Mouse (Mus musculus) neural tube, embryonic 11.5 days (tissue): ENCODE data around the gene Mvb12a. TPM values are rescaled to one million over a fixed set of nuclear protein-coding genes. Genes with fewer than 3 reads are reported as not detected.

Source experiments
- ATAC-seq: fragments of 200-750 bp; cut with Nextera tagmentation; 2 replicates; pipeline ENCODE4 v1.8.0; 2017; ENCODE audit warnings: moderate number of reproducible peaks, mild to moderate bottlenecking, moderate TSS enrichment, moderate library complexity; ENCODE audit not compliant: insufficient read depth, low FRiP score, low TSS enrichment
- DNase-seq: peaks from one replicate; pipeline ENCODE4 v3.0.0-alpha.2; 2015; ENCODE audit warnings: low spot score
- H3K27ac ChIP-seq: fragments of 300-500 bp; sonication (generic); 2 replicates; pipeline ENCODE4 v1.5.1; 2014; ENCODE audit warnings: low read depth, mild to moderate bottlenecking, low read length
- H3K27me3 ChIP-seq: fragments of 300-500 bp; sonication (generic); 2 replicates; pipeline ENCODE4 v1.6.1; 2014; ENCODE audit warnings: mild to moderate bottlenecking, low read length, mixed read lengths; ENCODE audit not compliant: control insufficient read depth, insufficient read depth
- H3K36me3 ChIP-seq: fragments of 300-500 bp; sonication (generic); 2 replicates; pipeline ENCODE4 v1.6.1; 2014; ENCODE audit warnings: mild to moderate bottlenecking, low read length, moderate library complexity, mixed read lengths; ENCODE audit not compliant: control insufficient read depth, insufficient read depth
- H3K4me1 ChIP-seq: fragments of 300-500 bp; sonication (generic); 2 replicates; pipeline ENCODE4 v1.6.1; 2014; ENCODE audit warnings: low read length, mixed read lengths; ENCODE audit not compliant: control insufficient read depth, insufficient read depth
- H3K4me2 ChIP-seq: fragments of 300-500 bp; sonication (generic); 2 replicates; pipeline ENCODE4 v1.6.1; 2014; ENCODE audit warnings: low read depth, mild to moderate bottlenecking, moderate library complexity
- H3K4me3 ChIP-seq: fragments of 300-500 bp; sonication (generic); 2 replicates; pipeline ENCODE4 v1.5.1; 2014; ENCODE audit warnings: low read depth, low read length
- H3K9ac ChIP-seq: fragments of 300-500 bp; sonication (generic); 2 replicates; pipeline ENCODE4 v1.6.1; 2014; ENCODE audit warnings: mild to moderate bottlenecking, low read length
- H3K9me3 ChIP-seq: fragments of 300-500 bp; sonication (generic); 2 replicates; pipeline ENCODE4 v1.6.1; 2016; ENCODE audit warnings: low read length; ENCODE audit not compliant: control insufficient read depth
- whole genome bisulfite sequencing: fragments of 180-500 bp; shearing (Covaris S2); extraction: QIAGEN DNeasy Blood & Tissue Kit; methylation state at CpG from one replicate; pipeline ENCODE4 v1.1.7; 2014; 5-methylcytosine and 5-hydroxymethylcytosine counted together
- polyA plus RNA-seq: library from polyadenylated mRNA; unstranded; fragments of >200 nt; fragmentation: Nextera tagmentation; extraction: Ambion mirVana; gene quantifications from 2 replicates; pipeline ENCODE4 v1.2.1, GENCODE M21; 2014

Gene Mvb12a
- polyA plus RNA-seq, 1 experiment from 2014 or later, result 64.7 TPM

GRCm38 (mm10) chr8:71563992-71564391 is 21.3 kb downstream of the Mvb12a start:
- H3K4me3 ChIP-seq, result no peak overlapping the region
- no peak overlapping the region for H3K4me2 ChIP-seq
- 0 out of 2 replicates have a peak, but pooled peaks cover 3% of the 10 kb centered on the region for H3K9me3 ChIP-seq
- no peaks in the 10 kb centered on the region for H3K4me1 ChIP-seq
- ATAC-seq, result no peak
- no peak overlapping the region for H3K27ac ChIP-seq
- no peak overlapping the region for H3K9ac ChIP-seq
- DNase-seq, result no peak
- H3K36me3 ChIP-seq, result no peaks in the 10 kb centered on the region
- WGBS, result 91% methylated on average over 4 of the region's 4 CpGs
- H3K27me3 ChIP-seq, result peaks cover 47% of the 10 kb centered on the region

DNA sequence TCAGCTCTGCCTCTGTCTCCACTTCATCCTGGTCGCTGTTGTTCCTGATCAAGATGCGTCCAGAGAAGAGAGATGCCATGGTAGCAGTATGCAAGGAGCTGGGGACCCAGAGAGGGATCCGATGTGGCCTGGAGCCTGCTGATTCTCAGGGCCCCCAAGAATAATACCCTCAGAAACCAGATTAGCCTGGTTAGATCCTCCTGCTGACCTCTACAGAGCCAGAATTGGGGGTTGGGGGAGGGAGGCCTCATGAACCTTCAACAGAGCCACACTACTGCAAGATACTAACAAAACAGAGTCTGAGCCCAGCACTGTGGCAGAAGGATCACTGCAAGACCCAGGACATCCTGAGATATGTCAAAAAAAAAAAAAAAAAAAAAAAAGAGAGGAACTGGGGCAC is 23.8 kb downstream of the Mvb12a start, which contains the start of gene Nxnl1:
Nxnl1 (minus strand) TSS at position 101 of the 400 bp plus-strand sequence.
- no peaks in the 10 kb centered on the region for H3K36me3 ChIP-seq
- DNase-seq, result no peak
- H3K4me3 ChIP-seq, result no peak within 1 kb of the TSS
- H3K4me2 ChIP-seq, result no peak within 1 kb of the TSS
- no peak within 1 kb of the TSS for H3K9ac ChIP-seq
- no peak within 1 kb of the TSS for H3K27ac ChIP-seq
- WGBS, result 77% methylated on average over 3 of the region's 3 CpGs
- peaks cover 9% of the 10 kb centered on the region; the same call in 1 of the 2 replicates for H3K4me1 ChIP-seq
- H3K27me3 ChIP-seq, result peaks cover 29% of the 10 kb centered on the region
- no peak for ATAC-seq
- H3K9me3 ChIP-seq, result 0 out of 2 replicates have a peak, but pooled peaks cover 3% of the 10 kb centered on the region

GRCm38 (mm10) chr8:71567587-71567986 is 24.9 kb downstream of the Mvb12a start:
- no peak for ATAC-seq
- H3K27me3 ChIP-seq, result peaks cover 18% of the 10 kb centered on the region
- no peaks in the 10 kb centered on the region for H3K36me3 ChIP-seq
- no peak for DNase-seq
- H3K4me2 ChIP-seq, result no peak overlapping the region
- WGBS, result 75% methylated on average over 7 of the region's 7 CpGs
- no peak overlapping the region for H3K4me3 ChIP-seq
- 0 out of 2 replicates have a peak, but pooled peaks cover 3% of the 10 kb centered on the region for H3K9me3 ChIP-seq
- no peak overlapping the region for H3K9ac ChIP-seq
- H3K27ac ChIP-seq, result no peak overlapping the region
- H3K4me1 ChIP-seq, result peaks cover 9% of the 10 kb centered on the region; the same call in 1 of the 2 replicates

GRCm38 (mm10) chr8:71568387-71568937 is 25.7 kb downstream of the Mvb12a start, which contains the start of gene Slc27a1:
Gene Slc27a1 (plus strand): TSS chr8:71568882.
- DNase-seq (no peak), ATAC-seq (no peak)
- peaks cover 9% of the 10 kb centered on the region; the same call in 1 of the 2 replicates for H3K4me1 ChIP-seq
- 0 out of 2 replicates have a peak, but pooled peaks cover 3% of the 10 kb centered on the region for H3K9me3 ChIP-seq
- H3K27me3 ChIP-seq, result peaks cover 9% of the 10 kb centered on the region
- WGBS, result 8% methylated on average over 13 of the region's 13 CpGs
- no peaks in the 10 kb centered on the region for H3K36me3 ChIP-seq
- H3K4me3 ChIP-seq, result peak within 1 kb of the TSS; percentile 67
- H3K4me2 ChIP-seq, result peak within 1 kb of the TSS; percentile 87
- H3K27ac ChIP-seq, result no peak within 1 kb of the TSS
- H3K9ac ChIP-seq, result peak within 1 kb of the TSS; percentile 51

- Histone ChIP-seq H3K4me3 (peak overlapping the region; percentile 67), H3K4me2 (peak overlapping the region; percentile 87), H3K27ac (no peak overlapping the region), H3K9me3 (0 out of 2 replicates have a peak, but pooled peaks cover 3% of the 10 kb centered on the region), H3K4me1 (peaks cover 9% of the 10 kb centered on the region; the same call in 1 of the 2 replicates), H3K9ac (no peak overlapping the region; the same call in 1 of the 2 replicates), H3K27me3 (peaks cover 9% of the 10 kb centered on the region), H3K36me3 (no peaks in the 10 kb centered on the region)
- DNase-seq (no peak), ATAC-seq (no peak)
- WGBS, result 27% methylated on average over 6 of the region's 6 CpGs
These were observed 26.2 kb downstream of the Mvb12a start for GRCm38 (mm10) chr8:71568941-71569340.

DNA sequence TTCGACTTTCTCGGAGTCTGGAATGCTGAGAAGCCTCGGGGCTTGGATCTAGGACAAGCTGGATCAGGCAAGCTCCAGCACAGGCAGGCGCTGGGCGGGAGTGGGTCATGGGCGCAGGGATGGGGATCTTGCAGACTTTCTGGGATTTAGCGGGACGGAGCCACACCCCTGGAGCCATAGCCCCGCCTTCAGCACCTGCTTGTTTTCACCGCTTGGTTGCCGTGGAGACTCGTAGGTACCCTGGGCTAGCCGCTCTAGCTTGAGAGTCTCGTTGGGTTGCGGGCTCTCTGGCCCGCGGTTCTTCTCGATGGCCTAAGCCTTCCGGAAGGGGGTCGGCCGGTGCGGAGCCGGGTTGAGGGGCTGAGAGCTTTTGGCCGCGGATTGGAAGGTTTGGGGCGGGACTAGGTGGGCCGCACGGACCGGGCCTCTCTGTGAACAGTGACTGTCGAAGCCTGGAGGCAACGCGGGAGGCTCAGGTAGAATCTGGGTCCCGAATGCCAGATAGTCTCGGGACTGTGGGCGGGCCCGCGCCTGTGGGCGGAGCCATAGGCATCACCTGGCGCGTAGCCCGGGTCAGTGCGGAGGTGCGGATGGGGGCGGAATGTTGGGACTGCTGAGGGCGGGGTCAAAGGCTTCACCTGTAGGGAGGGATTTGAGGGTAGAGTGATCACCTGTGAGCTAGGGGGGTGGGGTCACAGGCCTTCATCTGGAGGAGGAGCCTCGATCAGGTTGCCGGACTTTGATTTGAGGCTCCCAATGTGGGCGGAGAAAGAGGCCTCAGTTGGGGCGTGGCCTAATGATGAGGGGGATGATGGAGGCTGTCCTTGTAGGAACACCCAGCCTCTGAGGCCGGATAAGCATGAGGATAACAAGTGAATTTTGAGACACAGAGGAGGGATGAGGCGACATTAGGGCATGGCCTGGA is 26.9 kb downstream of the Mvb12a start:
- ATAC-seq (peak; percentile 87), DNase-seq (peak; percentile 90)
- Histone ChIP-seq H3K27ac (0 out of 2 replicates have a peak overlapping the region, but pooled peaks have one; percentile 14), H3K4me1 (peaks cover 9% of the 10 kb centered on the region; the same call in 1 of the 2 replicates), H3K9ac (peak overlapping the region; percentile 51), H3K4me2 (peak overlapping the region; percentile 87), H3K27me3 (peaks cover 9% of the 10 kb centered on the region), H3K36me3 (no peaks in the 10 kb centered on the region), H3K9me3 (no peaks in the 10 kb centered on the region), H3K4me3 (peak overlapping the region; percentile 67)
- under 1% methylated on average over 51 of the region's 51 CpGs for WGBS

GRCm38 (mm10) chr8:71570291-71570954 is 27.7 kb downstream of the Mvb12a start:
- peak; percentile 85 for DNase-seq
- H3K9me3 ChIP-seq, result no peaks in the 10 kb centered on the region
- under 1% methylated on average over 41 of the region's 41 CpGs for WGBS
- no peaks in the 10 kb centered on the region for H3K36me3 ChIP-seq
- peaks cover 9% of the 10 kb centered on the region; the same call in 1 of the 2 replicates for H3K4me1 ChIP-seq
- H3K27me3 ChIP-seq, result peaks cover 9% of the 10 kb centered on the region
- peak overlapping the region; percentile 51 for H3K9ac ChIP-seq
- peak; percentile 84 for ATAC-seq
- H3K4me3 ChIP-seq, result peak overlapping the region; percentile 67
- H3K4me2 ChIP-seq, result peak overlapping the region; percentile 87
- H3K27ac ChIP-seq, result 0 out of 2 replicates have a peak overlapping the region, but pooled peaks have one; percentile 14

DNA sequence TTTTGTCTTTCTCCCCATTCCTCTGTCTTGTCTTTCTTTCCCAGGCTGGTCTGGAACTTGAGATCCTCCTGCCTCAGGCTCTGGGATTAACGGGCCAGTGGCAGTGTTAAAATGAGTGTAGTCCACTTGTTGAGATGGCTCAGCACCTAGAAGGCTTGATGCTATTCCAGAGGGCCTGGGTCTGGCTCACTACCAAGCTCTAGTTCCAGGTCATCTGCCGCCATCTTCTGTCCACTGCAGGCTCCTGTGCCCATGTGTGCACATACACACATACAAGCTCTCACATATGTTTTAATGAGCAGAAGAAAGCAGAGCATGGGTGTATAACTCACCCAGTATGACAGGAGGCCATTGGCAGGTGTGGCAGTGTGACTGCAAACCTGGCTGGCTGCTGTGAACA is 29.4 kb downstream of the Mvb12a start:
- H3K36me3 ChIP-seq, result no peaks in the 10 kb centered on the region

More for the DNA sequence above, 29.4 kb downstream of the Mvb12a start:
- WGBS, result 88% methylated on average over 2 of the region's 2 CpGs
- Histone ChIP-seq H3K4me2 (no peak overlapping the region), H3K4me1 (peaks cover 9% of the 10 kb centered on the region; the same call in 1 of the 2 replicates), H3K9ac (no peak overlapping the region), H3K27ac (no peak overlapping the region), H3K27me3 (peaks cover 9% of the 10 kb centered on the region), H3K4me3 (no peak overlapping the region), H3K9me3 (no peaks in the 10 kb centered on the region)
- ATAC-seq, result no peak
- DNase-seq, result no peak
